Mouse (Mus musculus) spleen, postnatal 10 days (tissue): ENCODE data around the gene Pdss1.
"Not testable (repeated sequence)": the region's sequence is repeated elsewhere in the genome, so short reads cannot be mapped to it uniquely, and the experiment has no call there.

Experiments
- DNase-seq, 2 experiments: peaks; one replicate each; pipeline ENCODE4 v3.0.0; 2021 to 2022; ENCODE audit warnings: low spot score in 2 of 2

The Pdss1 gene

GRCm38 (mm10) chr2:22895282-22896273 lies at the start of gene Pdss1:
Gene Pdss1, plus strand, starts transcription at chr2:22895522.
- DNase-seq, result peak; percentile 78 to 90

DNA sequence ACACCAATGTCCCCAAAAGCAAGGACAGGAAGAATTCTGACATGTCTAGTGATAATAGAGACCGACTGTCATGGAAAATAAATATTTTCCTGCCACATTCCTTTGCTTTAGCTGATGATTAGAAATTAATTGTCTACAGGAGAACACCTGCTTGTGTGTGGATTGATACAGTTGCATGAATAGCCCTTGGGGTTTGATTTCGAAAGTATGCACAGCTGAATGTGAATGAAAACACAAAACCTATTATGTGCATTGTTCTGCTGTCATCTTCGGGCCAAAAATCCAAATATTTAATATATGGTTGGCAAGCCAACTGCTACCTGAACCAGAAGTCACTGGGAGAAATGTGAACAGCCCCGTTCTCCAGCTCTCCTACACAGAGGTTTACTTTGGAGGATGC lies 43.4 kb upstream of the Pdss1 start:
- DNase-seq, result no peak

DNA sequence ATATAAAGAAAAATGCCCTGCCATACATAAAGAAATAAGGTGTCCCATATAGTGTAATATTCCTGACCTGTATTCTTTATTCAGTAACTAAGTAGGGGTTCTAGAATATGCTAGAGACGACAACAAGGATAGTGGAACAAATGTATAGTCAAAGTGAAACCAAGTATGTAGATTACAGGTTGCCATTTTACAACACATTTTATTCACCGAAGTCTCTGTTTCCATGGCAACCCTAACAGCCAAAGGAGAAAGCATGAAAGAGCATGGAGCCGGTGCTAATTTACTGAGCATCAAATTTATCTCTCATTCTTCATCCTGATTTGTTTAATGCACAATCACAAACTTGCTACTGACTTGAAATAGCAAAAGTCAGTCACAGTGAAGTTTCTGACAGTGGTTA lies 37.8 kb upstream of the Pdss1 start:
- no peak for DNase-seq

- no peak for DNase-seq
These were observed 33.1 kb upstream of the Pdss1 start for GRCm38 (mm10) chr2:22862194-22862593.

DNA sequence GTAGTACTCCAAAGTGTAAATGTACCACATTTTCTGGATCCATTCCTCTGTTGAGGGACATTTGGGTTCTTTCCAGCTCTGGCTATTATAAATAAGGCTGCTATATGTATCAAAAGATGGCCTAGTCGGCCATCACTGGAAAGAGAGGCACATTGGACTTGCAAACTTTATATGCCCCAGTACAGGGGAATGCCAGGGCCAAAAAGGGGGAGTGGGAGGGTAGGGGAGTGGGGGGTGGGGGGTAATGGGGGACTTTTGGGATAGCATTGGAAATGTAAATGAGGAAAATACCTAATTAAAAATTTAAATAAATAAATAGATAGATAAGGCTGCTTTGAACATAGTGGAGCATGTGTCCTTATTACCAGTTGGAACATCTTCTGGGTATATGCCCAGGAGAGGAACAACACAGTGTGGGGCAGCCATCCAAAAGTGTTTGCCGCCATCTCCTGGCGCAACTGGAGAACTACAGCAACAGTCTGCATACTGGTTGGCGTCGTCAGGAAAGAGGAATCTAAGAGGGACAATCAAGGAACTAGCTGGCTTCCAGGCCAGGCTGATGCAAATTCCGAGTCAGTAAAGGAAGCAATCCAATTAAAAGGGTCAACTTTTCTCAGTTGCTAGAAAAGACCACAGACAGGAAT lies 30.8 kb upstream of the Pdss1 start:
- peak; percentile 43 to 72 for DNase-seq

DNA sequence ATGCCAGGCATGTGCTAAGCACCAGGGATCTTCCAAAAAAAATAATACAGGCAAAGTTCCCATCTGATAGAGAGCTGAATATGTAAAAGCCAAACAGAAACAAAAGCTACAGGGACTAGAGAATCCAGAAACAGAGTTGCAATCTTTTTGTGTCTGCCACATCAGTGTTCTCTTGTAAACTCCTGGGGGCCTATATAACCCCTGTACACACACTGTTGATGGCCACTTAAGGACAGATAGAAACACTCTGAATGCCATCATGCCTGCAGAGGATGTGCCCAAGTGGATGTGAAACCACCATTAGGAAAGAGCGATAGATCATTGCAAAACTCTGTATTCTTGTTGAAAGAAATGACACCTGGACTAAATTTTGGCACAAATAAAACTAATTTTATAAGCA lies 29.5 kb upstream of the Pdss1 start:
- no peak for DNase-seq

- no peak for DNase-seq
These were observed 28.4 kb upstream of the Pdss1 start for GRCm38 (mm10) chr2:22866894-22867424.

- DNase-seq, result no peak
These were observed 22.2 kb upstream of the Pdss1 start for GRCm38 (mm10) chr2:22873159-22873558.

DNA sequence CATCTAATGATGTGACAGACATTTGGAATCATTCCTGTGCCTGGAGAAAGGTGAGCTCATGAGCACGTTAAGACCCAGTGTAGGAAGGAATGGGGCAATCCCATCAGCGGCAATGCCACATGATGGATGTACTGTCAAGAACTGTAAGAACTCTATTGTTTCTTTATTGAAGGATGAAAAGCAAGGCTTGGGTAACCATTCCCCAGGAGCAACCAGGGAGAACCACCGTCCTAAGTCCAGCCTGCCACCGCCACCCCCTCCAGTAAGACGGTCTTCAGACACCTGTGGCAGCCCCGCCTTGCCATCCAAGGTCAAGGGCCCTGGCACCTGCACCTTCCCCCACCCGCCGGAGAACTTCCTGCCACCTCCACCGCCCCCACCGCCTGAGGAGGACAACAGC lies 20.7 kb upstream of the Pdss1 start:
- no peak for DNase-seq

DNA sequence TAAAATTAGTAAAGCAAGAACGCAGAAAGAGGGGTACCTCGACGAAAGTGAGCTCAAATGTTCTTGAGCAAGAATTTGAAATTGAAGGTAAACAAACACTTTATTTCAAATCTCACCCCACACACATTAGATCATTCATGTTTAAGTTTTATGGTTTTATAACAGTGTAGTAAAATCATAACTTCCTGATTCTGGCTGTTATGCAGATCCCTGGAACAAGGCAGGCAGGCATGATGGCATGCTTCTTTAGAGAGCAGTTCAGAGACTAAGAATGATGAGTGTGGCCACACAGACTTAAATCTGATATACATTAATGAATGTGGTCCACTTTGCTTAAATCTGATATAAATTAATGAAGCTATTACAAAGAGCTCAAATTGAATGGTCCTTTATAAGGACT lies 18.7 kb upstream of the Pdss1 start:
- no peak for DNase-seq

- no peak for DNase-seq
These were observed 16.5 kb upstream of the Pdss1 start for GRCm38 (mm10) chr2:22878781-22879180.

DNA sequence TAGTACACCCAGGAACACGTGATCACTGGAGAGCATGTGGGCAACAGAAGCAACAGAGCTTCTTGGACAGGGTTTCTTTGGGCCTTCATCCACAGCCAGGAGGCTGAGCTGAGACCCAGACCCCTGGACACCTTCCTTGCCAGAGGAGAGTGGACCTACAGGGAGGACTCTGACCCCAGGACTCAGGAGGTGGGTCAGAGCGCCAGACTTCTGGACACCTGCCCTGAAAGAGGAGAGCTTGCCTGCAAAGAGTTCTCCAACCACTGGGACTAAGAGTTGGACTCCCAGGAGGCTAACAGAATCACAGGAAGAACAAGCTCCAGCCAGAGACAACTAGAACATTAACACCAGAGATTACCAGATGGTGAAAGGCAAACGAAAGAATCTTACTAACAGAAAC lies 14.6 kb upstream of the Pdss1 start:
- DNase-seq, result not testable (repeated sequence)

GRCm38 (mm10) chr2:22894932-22895281 lies 415 bp upstream of the Pdss1 start:
- DNase-seq, result peak in 1 of 2 experiments; percentile 11

DNA sequence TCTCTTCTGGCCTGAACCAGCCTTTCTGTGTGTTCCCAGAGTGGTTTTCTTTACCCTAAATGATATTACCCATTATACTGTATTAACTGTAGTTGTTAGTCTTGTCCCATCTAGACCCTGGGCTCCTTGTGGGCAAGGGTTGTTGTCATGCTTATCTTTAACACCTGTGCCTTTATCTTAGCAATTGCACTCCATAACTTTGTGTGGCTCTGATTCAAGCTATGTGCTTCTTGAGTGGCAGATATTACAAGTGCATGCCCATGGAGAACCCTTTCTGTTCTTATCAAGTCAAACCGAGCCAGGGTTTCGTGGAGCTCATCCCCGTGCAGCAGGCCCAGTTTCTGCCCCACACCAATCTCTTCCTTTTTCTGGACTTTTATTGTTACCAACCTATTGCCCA lies 8.6 kb downstream of the Pdss1 start:
- DNase-seq, result no peak

DNA sequence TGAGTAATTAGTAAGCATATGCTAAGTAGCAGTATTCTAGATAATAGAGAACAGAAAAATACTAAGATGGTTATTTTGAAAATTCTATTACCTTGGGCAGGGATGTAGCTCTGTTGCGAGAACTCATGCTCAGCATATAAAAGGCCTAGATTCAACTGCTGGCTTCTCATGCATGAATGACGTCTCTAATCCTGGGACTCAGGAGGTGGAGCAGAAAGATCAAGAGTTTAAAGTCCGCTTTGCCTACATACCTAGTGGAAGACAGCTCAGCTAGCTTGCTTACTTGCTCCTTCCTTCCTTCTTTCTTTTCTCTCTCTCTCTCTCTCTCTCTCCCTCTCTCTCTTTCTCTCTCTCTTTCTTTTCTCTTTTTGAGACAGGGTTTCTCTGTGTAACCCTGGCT lies 19.1 kb downstream of the Pdss1 start:
- DNase-seq, result no peak

GRCm38 (mm10) chr2:22918651-22919050 lies 23.3 kb downstream of the Pdss1 start:
- DNase-seq, result no peak

DNA sequence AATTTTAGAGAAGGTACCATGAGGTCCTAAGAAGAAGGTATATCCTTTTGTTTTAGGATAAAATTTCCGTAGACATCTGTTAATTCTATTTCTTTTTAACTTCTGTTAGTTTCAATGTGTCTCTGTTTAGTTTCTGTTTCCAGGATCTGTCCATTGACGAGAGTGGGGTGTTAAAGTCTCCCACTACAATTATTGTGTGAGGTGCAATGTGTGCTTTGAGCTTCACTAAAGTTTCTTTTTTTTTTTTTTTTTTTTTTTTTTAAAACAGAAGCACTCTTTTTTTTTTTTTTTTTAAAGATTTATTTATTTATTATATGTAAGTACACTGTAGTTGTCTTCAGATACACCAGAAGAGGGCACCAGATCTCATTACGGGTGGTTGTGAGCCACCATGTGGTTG lies 30.6 kb downstream of the Pdss1 start:
- not testable (repeated sequence) for DNase-seq

DNA sequence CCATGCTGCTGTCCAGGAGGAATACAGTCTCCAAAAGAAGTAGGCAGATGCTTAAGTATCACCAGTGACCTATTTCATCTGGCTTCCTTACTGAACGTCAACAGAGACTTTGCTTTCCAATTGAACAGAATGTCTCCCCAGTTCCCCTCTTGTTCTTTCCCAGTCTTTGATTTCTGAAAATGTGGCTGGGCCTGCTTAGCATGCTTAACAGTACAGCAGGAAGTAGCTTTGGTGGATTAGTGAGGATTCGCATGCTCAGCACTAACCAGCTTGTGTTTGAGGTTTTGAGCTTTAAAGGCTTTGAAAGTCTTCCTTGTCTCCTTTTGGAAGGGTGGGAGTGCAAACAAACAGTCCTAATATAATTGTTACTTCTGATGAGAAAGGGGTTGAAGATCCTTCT lies 32.9 kb downstream of the Pdss1 start:
- DNase-seq, result no peak

GRCm38 (mm10) chr2:22933556-22933955 lies 38.2 kb downstream of the Pdss1 start:
- no peak for DNase-seq

GRCm38 (mm10) chr2:22949956-22950355 lies 54.6 kb downstream of the Pdss1 start:
- no peak for DNase-seq

DNA sequence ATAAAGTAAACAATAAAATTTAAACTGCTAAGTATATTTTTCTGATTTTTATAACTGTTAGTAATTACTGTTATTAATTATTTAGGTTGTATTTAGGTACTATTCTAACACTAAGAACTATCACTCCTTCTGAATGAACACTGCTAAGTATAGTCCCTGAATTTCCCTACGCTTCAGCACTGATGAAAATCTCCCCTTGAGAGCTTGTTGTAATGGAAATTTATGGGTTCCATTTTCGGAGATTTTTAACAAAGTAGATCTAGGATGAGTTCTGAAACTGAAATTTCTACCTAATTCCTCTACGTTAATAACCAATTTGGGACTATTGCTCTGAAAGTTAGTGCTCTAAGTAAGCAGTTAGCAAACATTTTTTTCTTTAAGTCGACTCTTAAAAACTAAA lies 59.0 kb downstream of the Pdss1 start:
- no peak for DNase-seq

DNA sequence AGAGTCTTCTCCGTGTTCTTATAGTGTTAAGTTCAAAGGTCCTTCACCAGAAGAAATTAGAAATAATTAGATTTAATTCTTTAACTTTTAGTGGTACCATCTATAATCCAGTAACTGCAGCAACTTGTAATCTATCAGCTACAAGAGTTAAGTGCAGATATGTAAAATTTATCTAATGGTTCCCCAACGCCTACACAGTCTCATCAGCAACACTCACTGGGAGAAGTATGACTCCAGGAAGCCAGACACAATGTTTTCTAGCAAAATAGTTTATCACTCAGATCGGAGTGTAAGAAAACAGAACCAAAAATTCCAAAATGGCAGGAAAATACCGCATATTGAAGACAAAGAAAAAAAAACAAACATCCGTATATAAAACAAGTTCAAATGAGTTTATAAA lies 60.6 kb downstream of the Pdss1 start:
- no peak for DNase-seq

- DNase-seq, result no peak
These were observed 62.1 kb downstream of the Pdss1 start for GRCm38 (mm10) chr2:22957415-22957814.
